Mouse (Mus musculus) midbrain, embryonic 11.5 days (tissue): ENCODE data around the gene Duox2. TPM values are rescaled to one million over a fixed set of nuclear protein-coding genes. Genes with fewer than 3 reads are reported as not detected.

Source experiments
- ATAC-seq: fragments of 200-750 bp; cut with Nextera tagmentation; 2 replicates; pipeline ENCODE4 v1.8.0; 2017; ENCODE audit warnings: moderate TSS enrichment, moderate library complexity; ENCODE audit not compliant: low FRiP score
- DNase-seq: peaks from one replicate; pipeline ENCODE4 v3.0.0; 2015; ENCODE audit warnings: low spot score; ENCODE audit errors: missing footprints
- H3K27ac ChIP-seq: fragments of 300-500 bp; sonication (generic); 2 replicates; pipeline ENCODE4 v1.5.1; 2014; ENCODE audit warnings: low read depth, low read length
- H3K27me3 ChIP-seq: fragments of 300-500 bp; sonication (generic); 2 replicates; pipeline ENCODE4 v1.6.1; 2014; ENCODE audit warnings: mild to moderate bottlenecking, low read length, moderate library complexity, mixed read lengths; ENCODE audit not compliant: control insufficient read depth, insufficient read depth
- H3K36me3 ChIP-seq: fragments of 300-500 bp; sonication (generic); 2 replicates; pipeline ENCODE4 v1.6.1; 2014; ENCODE audit warnings: mild to moderate bottlenecking, low read length, moderate library complexity, mixed read lengths; ENCODE audit not compliant: control insufficient read depth, insufficient read depth
- H3K4me1 ChIP-seq: fragments of 300-500 bp; sonication (generic); 2 replicates; pipeline ENCODE4 v1.6.1; 2014; ENCODE audit warnings: low read length; ENCODE audit not compliant: control insufficient read depth, insufficient read depth
- H3K4me2 ChIP-seq: fragments of 300-500 bp; sonication (generic); 2 replicates; pipeline ENCODE4 v1.6.1; 2014; ENCODE audit warnings: mild to moderate bottlenecking, moderate library complexity
- H3K4me3 ChIP-seq: fragments of 300-500 bp; sonication (generic); 2 replicates; pipeline ENCODE4 v1.5.1; 2014; ENCODE audit warnings: low read depth, low read length
- H3K9ac ChIP-seq: fragments of 300-500 bp; sonication (generic); 2 replicates; pipeline ENCODE4 v1.6.1; 2014; ENCODE audit warnings: low read length
- H3K9me3 ChIP-seq: fragments of 300-500 bp; sonication (generic); 2 replicates; pipeline ENCODE4 v1.6.1; 2016; ENCODE audit warnings: low read length; ENCODE audit not compliant: control insufficient read depth
- WGBS: fragments of 180-500 bp; shearing (Covaris S2); extraction: QIAGEN DNeasy Blood & Tissue Kit; methylation state at CpG from one replicate; pipeline ENCODE4 v1.1.7; 2014; 5-methylcytosine and 5-hydroxymethylcytosine counted together
- polyA plus RNA-seq: library from polyadenylated mRNA; unstranded; fragments of >200 nt; fragmentation: Nextera tagmentation; extraction: Ambion mirVana; gene quantifications from 2 replicates; pipeline ENCODE4 v1.2.1, GENCODE M21; 2014

The Duox2 gene
- polyA plus RNA-seq, 1 experiment from 2014 or later = 0.03 TPM

GRCm38 (mm10) chr2:122306184-122306583 is 7.9 kb upstream of the Duox2 start:
- Histone ChIP-seq H3K27ac (no peak overlapping the region), H3K36me3 (no peaks in the 10 kb centered on the region), H3K9me3 (no peaks in the 10 kb centered on the region), H3K27me3 (peaks cover 17% of the 10 kb centered on the region), H3K4me1 (peaks cover 2% of the 10 kb centered on the region; the same call in 1 of the 2 replicates), H3K4me2 (no peak overlapping the region), H3K4me3 (no peak overlapping the region), H3K9ac (no peak overlapping the region)
- WGBS = 73% methylated on average over 4 of the region's 4 CpGs
- DNase-seq = no peak
- no peak for ATAC-seq

DNA sequence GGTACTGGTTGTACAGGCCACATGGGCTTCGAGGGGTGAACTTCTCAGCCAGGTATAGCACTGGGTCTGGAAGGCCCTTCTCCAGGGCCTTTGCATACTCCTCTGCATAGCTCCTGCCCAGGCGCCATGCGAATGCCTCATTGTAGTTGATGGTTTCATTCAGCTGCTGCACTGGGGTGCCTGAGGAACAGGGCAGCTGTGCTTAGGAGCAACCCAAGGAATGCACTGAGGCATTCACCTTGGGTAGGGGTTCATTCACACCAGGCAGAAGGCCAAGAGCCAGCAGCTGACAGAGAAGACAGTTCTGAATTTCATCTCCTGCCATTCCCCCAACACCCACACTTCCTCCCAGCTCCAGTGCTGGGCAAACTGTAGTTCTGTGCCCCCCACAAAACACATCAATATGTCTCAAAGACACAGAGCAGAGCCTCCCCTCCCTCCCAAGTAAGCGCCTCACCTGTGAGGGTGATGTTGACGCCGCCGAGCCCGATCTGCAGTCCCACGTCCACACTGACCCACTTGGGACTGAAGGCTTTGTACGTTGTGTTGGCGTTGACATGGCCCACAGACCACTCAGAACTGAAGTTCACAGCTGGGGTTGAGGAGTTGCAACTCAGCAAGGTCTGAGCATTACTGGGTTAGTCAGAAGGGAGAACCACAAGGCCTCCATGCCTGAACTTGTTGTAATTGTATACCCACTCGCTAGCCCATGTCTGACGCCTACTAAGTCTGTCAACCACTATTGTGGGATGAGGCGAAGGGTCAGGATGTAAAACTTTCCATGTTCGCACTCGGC is 7.0 kb upstream of the Duox2 start:
- H3K4me2 ChIP-seq = no peak overlapping the region
- H3K36me3 ChIP-seq = no peaks in the 10 kb centered on the region
- 83% methylated on average over 16 of the region's 16 CpGs for WGBS
- H3K4me3 ChIP-seq = no peak overlapping the region
- H3K4me1 ChIP-seq = peaks cover 3% of the 10 kb centered on the region; the same call in 1 of the 2 replicates
- no peak overlapping the region for H3K9ac ChIP-seq
- H3K27me3 ChIP-seq = peaks cover 26% of the 10 kb centered on the region
- no peak overlapping the region for H3K27ac ChIP-seq
- DNase-seq (no peak), ATAC-seq (no peak)
- H3K9me3 ChIP-seq = no peaks in the 10 kb centered on the region

DNA sequence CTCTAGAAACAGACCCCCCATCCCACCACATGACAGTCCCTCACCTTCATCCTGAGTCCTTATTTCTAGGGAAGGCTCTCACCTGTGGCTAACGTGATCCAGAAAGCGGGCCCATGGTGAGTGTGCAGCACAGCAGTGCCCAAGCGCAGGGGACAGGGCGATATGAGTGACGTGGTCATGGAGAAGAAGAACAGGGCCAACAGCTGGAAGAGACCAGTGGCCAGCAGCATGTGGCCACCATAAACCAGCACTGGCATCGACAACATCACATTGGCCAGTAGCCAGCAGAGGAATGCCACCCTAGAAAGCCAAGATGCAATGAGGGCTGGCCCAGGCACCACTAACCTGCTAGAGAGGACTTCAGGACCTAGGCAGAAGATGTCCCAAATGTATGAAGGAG is 6.3 kb upstream of the Duox2 start:
- Histone ChIP-seq H3K4me2 (no peak overlapping the region), H3K4me3 (no peak overlapping the region), H3K27ac (no peak overlapping the region), H3K9me3 (no peaks in the 10 kb centered on the region), H3K36me3 (no peaks in the 10 kb centered on the region), H3K9ac (no peak overlapping the region), H3K27me3 (peaks cover 33% of the 10 kb centered on the region), H3K4me1 (peaks cover 4% of the 10 kb centered on the region; the same call in 1 of the 2 replicates)
- WGBS = 91% methylated on average over 6 of the region's 6 CpGs
- ATAC-seq (no peak), DNase-seq (no peak)

DNA sequence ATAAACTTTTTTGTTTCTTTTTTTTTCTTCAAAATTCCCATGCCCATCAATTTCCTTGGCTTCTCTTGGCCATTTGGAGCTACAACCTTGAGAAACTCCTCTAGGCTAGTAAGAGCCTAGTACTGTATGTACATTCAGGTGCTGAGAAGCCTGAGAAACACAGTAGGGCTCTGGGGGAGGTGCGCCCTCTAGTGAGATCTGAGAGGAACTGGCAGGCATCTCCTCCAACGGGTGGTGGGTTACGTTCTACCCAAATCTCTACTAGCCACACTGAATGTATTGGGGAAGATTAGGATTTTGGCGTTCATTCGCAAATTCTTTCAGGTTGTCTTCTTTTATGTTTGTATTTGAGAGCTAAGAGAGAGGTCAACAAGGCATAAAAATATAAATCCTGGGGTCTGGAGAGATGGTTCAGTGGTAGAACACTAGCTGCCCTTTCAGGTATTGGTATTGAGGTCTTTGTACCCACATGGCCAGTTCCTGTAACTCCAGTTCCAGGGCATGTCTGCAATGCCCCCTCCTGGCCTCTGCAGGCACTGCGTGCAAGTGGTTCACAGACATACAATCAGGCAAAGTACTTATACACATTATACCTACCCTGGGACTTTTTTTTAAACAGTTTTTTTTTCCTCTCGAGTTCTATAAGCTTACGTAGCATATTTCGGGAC is 4.5 kb upstream of the Duox2 start:
- Histone ChIP-seq H3K36me3 (no peaks in the 10 kb centered on the region), H3K4me2 (no peak overlapping the region), H3K9ac (no peak overlapping the region), H3K27me3 (peaks cover 52% of the 10 kb centered on the region), H3K27ac (no peak overlapping the region), H3K4me3 (no peak overlapping the region), H3K4me1 (peaks cover 18% of the 10 kb centered on the region), H3K9me3 (no peaks in the 10 kb centered on the region)
- ATAC-seq (0 out of 2 replicates have a peak, but pooled peaks have one; percentile 51), DNase-seq (peak; percentile 93)
- 12% methylated on average over 9 of the region's 9 CpGs for WGBS

DNA sequence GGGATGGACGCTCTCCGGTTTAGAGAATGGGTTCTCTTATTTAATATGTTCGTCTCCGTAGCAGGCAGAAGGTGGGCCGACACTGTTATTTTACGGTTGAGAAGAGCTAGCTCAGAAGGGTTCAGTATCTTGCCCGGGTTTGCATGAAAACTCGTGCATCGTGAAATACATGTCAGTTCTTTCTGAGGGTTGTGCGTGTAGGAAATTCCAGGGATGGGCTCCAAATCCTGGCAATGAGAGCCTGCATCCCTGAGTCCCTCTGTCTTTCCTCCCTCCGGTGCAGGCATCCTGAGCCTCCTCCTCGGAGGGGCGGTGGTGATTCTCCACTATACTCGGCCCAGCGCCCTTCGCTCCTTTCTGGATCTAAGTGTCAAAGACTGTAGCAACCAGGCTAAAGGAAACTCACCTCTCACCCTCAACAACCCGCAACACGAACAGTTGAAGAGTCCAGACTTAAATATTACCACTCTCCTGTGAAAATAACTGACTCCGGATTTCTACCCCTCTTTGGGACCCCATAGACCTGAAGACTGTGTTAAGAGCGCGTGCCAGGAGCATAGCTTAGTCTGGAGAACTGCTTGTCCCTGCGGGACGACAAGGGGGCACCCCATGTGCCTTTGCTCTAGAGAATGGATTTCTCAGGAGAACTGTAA is 3.8 kb upstream of the Duox2 start:
- Histone ChIP-seq H3K9ac (no peak overlapping the region), H3K9me3 (no peaks in the 10 kb centered on the region), H3K27ac (no peak overlapping the region), H3K36me3 (no peaks in the 10 kb centered on the region), H3K4me2 (peak overlapping the region; percentile 39), H3K27me3 (peaks cover 58% of the 10 kb centered on the region), H3K4me1 (peaks cover 21% of the 10 kb centered on the region), H3K4me3 (peak overlapping the region; percentile 14)
- 8% methylated on average over 23 of the region's 23 CpGs for WGBS
- DNase-seq (peak; percentile 94), ATAC-seq (no peak)

GRCm38 (mm10) chr2:122301081-122301920 is 3.1 kb upstream of the Duox2 start:
- Histone ChIP-seq H3K4me3 (peak overlapping the region; percentile 14), H3K27me3 (peaks cover 64% of the 10 kb centered on the region), H3K27ac (no peak overlapping the region), H3K9ac (no peak overlapping the region), H3K9me3 (no peaks in the 10 kb centered on the region), H3K4me1 (peaks cover 21% of the 10 kb centered on the region), H3K4me2 (peak overlapping the region; percentile 39), H3K36me3 (no peaks in the 10 kb centered on the region)
- DNase-seq (peak; percentile 95), ATAC-seq (peak; percentile 43)
- under 1% methylated on average over 47 of the region's 48 CpGs for WGBS

DNA sequence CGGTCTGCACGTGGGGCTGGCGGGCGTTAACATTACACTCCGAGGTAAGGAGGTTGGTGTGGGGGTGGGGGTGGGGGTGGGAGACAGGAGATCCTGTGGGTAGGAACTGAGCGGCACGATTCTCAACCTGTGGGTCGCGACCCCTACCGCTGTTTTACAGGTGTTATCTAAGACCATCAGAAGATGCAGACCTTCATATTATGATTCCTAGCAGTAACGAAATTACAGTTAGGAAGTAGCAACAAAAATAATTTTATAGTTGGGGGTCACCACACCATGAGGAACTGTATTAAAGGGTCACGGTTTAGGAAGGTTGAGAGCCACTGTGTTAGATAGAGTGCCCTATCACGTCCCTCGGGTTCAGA is 2.4 kb upstream of the Duox2 start:
- no peaks in the 10 kb centered on the region for H3K9me3 ChIP-seq
- no peak overlapping the region for H3K4me3 ChIP-seq
- H3K36me3 ChIP-seq = no peaks in the 10 kb centered on the region
- H3K27ac ChIP-seq = no peak overlapping the region
- DNase-seq = no peak
- H3K9ac ChIP-seq = no peak overlapping the region
- H3K4me1 ChIP-seq = peaks cover 21% of the 10 kb centered on the region
- 4% methylated on average over 14 of the region's 14 CpGs for WGBS
- ATAC-seq = no peak
- H3K4me2 ChIP-seq = no peak overlapping the region
- H3K27me3 ChIP-seq = peaks cover 71% of the 10 kb centered on the region

DNA sequence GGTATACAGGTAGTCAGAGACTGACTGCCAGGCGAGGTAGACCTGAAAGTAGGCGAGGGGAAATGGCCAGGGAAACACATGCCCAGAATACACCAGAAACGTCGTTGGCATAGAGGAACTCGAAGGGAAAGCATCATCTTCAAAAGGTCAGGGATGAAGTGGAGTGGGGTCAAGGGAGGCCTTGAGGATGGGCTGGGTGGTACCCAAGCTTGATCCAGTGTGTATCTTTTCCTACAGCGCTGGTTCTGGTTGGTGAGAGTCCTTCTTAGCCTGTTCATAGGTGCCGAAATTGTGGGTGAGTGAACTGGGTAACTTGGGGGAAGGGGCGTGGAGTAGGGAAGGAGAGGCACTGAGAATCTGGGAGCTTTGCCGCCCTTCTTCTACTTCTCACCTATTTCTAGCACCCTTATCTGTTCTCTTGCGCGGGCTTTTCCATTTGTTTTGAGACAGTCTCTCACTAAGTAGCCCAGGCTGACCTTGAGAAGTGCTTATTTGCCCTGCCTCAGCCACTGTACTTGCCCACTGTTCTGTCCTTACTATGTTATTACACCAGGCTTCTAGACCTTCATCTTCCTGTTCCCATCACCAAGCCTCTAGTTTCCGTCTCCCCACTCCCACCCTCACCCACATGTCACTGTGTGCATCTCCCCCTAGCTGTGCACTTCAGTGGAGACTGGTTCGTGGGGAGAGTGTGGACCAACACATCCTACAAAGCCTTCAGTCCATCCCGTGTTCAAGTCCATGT is 1.8 kb upstream of the Duox2 start:
- ATAC-seq = no peak
- H3K4me2 ChIP-seq = no peak overlapping the region
- no peak overlapping the region for H3K27ac ChIP-seq
- peak; percentile 91 for DNase-seq
- 6% methylated on average over 14 of the region's 14 CpGs for whole genome bisulfite sequencing
- H3K4me3 ChIP-seq = no peak overlapping the region
- H3K27me3 ChIP-seq = peaks cover 76% of the 10 kb centered on the region
- no peaks in the 10 kb centered on the region for H3K36me3 ChIP-seq
- H3K9ac ChIP-seq = no peak overlapping the region
- peaks cover 21% of the 10 kb centered on the region for H3K4me1 ChIP-seq
- no peaks in the 10 kb centered on the region for H3K9me3 ChIP-seq
